Mouse (Mus musculus) granulocyte monocyte progenitor cell, adult 5-6 weeks (primary cell): ENCODE results near the gene Myo6. TPM values are rescaled to one million over a fixed set of nuclear protein-coding genes. Genes with fewer than 3 reads are reported as not detected.

Experiments
- ATAC-seq: replicated peaks from 2 replicates; pipeline ENCODE4 v1.8.0; 2016; ENCODE audit warnings: mild to moderate bottlenecking, moderate TSS enrichment, inconsistent platforms; ENCODE audit not compliant: poor library complexity, severe bottlenecking
- total RNA-seq, 2 experiments: library from RNA; stranded (forward) in 1 of 2; stranded (reverse) in 1 of 2; fragments of 200-712, 200-1000 nt in 1 of 2; fragments of >200 nt in 1 of 2; fragmentation: Nextera tagmentation in 1 of 2; gene quantifications; 2 replicates each; pipeline ENCODE4 v1.2.3; 2014 to 2017

Myo6 gene
- total RNA-seq, 2 experiments from 2014 or later, result 0.10 to 0.24 TPM

GRCm38 (mm10) chr9:80342520-80342919 is 177.7 kb downstream of the Myo6 start:
- no peak for ATAC-seq

DNA sequence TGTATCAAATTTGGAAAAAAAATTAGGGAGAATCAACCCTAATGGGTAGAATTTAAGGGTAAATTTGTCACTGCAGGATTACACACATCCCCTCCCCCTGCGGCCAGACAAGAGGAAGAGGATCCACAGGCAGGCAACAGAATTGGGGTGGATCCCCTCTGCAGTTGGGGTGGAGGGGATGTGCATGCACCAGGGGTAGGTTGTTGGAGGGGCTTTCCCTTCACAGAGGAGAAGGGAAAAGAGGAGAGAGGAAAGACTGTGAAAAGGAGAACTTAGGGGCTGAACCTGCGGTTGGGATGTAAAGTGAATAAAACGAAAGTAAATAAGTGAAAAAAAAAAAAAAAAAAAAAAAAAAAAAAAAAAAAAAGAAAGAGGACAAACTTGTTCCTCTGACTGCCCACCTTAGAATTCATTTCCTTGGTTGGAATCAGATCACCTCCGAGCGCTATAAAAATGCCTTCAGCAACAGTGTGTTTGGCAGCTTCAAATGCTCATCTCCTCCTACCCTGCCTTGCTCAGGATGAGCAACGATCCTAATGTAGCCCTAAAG is 179.7 kb downstream of the Myo6 start:
- peak; percentile 92 for ATAC-seq

GRCm38 (mm10) chr9:80351295-80351677 is 186.5 kb downstream of the Myo6 start:
- no peak for ATAC-seq

GRCm38 (mm10) chr9:80351678-80352331 is 187.0 kb downstream of the Myo6 start:
- ATAC-seq, result no peak

DNA sequence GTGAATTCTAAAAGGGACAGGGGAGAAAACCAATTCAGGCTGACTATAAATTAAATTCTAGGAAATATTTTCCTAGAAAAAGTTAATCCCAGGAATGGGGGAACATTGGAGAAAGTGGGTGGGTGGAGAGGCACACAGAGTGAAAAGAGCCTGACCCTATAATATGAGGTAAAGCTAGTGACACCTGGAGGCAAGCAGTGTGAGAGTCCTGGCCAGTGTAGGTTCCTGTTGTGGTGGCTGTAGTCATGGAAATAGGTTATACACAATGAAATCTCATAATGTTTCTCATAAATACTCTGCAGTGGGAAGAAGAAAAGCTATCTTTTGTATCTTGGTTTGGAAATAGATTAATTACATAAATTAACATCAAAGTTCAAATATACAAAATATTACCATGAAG is 195.2 kb downstream of the Myo6 start:
- no peak for ATAC-seq

Other genes starting within 250 kb of the Myo6 start
- gene Filip1, start 152.2 kb upstream of the Myo6 start, total RNA-seq (2014; fragmentation: Nextera tagmentation), result 1.1 and 2.1 TPM in 2 replicates
- gene Filip1, start 152.2 kb upstream of the Myo6 start, total RNA-seq (2017), result 0.69 and 1.1 TPM in 2 replicates
- 111 and 149 TPM in 2 replicates for gene Senp6, start 98.1 kb upstream of the Myo6 start, total RNA-seq (2014; fragmentation: Nextera tagmentation)
- 152 and 186 TPM in 2 replicates for gene Senp6, start 98.1 kb upstream of the Myo6 start, total RNA-seq (2017)